Mouse (Mus musculus): ENCODE results near the gene Alkbh7.
A peak's percentile ranks its signal among the peaks of the same experiment; 100 is the strongest.

The Alkbh7 gene

GRCm38 (mm10) chr17:57031661-57032420, 34.7 kb downstream of the Alkbh7 start:
- peak; percentile 100 for DNase-seq

- DNase-seq = no peak
These were observed 35.7 kb downstream of the Alkbh7 start for GRCm38 (mm10) chr17:57032854-57033253.

DNA sequence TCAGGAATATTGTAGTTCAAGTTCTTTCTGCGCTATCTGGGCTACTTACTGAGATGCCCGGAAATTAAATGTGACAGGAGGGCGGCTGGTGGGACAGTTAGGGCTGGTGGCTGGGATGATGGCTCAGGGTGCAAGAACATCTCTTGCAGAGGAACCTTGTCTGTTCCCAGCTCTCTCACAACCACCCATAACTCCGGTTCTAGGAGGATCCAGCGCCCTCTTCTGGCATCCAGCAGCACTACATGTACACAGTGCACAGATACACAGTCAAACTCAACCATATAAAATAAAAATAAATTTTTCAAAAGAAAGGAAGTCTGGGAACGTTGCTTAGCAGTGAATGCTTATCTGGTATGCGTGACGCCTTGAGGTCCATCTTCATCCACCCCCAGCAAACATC, 41.8 kb downstream of the Alkbh7 start:
- DNase-seq = no peak

- no peak for DNase-seq
These were observed 44.4 kb downstream of the Alkbh7 start, which contains the start of gene Slc25a41 for GRCm38 (mm10) chr17:57041554-57041953. Gene Slc25a41, minus strand, starts transcription at chr17:57041654.

DNA sequence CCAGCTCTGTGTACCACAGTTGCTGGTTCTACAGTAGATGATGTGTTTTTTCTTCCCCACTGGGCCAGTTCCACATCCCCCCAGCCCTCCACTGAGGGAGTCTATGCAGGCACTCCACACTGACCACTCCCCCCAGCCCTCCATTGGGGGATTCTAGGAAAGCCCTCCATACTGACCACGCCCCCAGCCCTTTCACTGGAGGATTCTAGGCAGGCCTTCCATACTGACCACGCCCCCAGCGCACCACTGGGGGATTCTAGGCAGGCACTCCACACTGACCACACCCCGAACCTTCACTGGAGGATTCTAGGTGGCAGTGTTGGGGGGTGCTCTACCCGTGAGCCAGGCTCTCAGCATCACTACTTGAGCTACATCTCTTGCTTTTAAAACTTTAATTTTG, 50.3 kb downstream of the Alkbh7 start:
- DNase-seq = no peak

DNA sequence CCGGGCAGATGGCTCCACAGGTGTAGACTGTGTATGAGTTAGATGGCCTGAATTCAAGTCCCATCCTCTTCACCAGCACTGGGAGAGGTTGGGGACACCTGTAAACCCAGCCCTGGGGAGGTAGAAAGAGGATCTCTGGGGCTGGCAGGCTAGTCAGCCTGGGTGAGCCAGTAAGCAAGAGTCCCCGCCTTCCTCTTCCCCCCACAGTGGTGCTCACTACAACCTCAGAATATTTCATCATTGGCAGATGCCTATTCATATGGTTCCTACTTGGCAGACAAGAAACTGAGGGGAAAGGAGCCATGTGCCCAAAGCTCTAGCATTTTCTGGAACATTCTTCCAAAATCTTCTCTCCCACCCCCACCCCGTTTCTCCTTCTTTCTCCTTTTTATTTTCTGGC, 51.7 kb downstream of the Alkbh7 start:
- DNase-seq = no peak
